Mouse (Mus musculus) urinary bladder, postnatal 4 days (tissue): ENCODE results near the gene Hacl1.

Source experiments
- DNase-seq, 2 experiments: peaks; one replicate each; pipeline ENCODE4 v3.0.0; 2021 to 2022; ENCODE audit warnings: low spot score in 2 of 2

Hacl1 gene

DNA sequence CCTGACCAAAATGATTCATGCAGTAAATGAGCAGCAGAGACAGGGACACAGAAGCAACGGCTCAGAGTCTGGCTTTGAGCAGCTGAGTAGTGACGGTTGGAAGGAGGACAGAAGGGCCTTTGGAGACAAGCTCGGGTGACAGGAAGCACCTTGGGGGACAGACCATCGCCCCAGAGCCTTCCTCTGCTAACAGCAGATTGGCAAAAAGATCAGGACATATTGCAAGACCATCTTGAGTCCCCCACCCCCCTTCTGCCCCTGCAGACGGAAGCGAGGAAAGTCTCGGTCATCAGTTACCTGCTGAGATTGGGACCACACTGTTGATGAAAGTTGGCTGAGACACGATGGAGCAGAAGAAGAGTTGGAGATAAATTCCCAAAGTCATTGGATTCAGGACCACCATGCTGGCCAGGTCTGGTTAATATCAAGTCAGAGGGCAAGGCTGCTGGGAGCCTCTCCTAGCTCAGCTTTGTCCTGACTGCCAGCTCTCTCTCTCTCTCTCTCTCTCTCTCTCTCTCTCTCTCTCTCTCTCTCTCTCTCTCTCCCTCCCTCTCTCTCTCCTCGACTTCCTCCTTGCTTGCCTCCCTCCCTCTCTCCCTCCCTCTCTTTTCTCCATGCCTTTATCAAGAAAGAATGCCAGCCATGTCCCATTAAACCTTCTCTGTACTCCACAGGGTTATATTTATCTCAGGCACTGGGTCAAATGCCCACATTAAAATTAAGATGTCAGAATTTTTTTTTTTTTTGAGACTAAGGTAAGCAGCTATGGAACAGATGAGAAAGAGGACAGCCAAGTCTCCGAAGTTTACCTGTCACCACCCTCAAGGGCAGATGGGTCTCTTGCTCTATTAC lies 64.0 kb downstream of the Hacl1 start:
- no peak for DNase-seq

DNA sequence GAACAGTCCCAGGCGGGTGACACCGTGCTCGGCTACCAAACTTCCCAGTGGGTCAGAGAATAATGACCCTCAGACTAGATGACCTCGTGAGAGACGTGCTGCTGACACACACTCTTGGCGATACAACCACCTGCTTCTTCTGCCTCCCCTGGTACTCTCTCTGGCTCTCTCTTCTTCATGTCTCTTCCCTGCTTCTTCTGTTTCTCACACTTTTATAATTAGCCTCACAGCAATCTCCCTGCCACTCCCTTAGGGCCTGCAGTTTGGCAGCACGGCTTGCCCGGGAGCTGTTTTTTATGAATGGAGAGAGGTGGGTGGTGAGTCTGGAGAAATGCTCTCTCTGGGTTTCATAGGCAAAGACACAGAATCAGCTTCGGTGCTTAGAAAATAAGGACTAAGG lies 65.2 kb downstream of the Hacl1 start:
- DNase-seq = no peak

DNA sequence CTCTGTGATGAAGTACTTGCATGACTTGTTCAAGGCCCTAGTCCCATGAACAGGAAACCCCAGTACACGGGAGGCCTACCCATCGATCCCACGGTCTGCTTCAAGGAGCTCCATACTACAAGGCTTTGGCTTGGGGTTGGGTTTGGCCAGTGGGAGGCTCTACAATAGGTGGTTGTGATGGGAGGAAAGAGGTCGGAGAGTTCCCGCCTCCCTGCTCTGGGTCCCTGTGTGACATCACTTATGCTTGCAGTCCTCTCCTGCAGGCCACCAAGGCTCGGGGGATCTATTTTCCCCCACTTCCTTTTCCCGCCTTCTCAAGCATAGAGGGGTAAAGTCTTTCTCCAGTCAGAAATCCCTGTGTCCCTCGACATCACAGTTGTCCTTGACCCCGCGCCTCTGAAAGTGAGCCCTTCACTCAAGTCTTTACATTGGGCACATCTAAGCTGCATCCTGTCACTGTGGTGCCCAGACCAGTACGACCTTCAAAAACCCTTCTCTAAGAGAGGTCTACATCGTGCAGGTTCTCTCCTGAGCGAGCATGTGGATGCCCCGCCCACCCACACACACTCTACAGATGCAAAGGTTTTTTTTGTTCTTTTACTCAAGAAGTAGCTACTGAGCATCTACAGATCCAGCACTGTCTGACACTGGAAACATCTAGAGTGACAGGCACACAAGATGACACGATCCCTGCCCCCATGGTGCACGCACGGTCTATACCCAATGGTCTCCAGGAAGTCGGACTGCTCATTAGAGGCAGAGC lies 66.0 kb downstream of the Hacl1 start:
- no peak for DNase-seq

DNA sequence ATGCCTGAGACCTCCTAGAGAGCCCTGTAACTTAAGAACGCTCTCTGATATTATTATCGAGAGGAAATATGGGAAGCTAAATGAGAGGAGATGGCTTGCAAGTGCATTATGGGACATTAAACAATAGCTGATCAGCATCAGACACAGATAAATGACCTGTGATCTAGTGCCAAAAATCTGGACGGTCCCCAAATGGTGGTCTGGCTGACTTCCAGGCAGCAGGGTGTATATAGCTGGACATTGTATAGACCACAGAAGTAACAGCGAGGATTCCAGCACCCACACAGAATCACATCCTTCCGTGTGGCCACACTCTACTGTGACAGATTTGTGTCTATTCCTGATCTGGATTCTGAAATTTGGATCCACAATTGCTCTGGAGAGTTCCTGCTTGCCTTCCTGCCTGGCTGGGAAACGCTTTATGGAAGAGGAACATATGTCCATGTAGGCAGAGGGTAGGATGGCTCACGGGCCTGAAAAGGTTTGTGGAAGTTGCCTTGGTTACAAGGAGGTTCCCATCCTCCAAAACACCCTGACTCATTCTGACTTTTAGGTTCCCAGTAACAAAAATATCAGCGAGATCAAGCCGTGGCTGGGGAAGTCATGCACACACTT lies 68.4 kb downstream of the Hacl1 start:
- DNase-seq = no peak

DNA sequence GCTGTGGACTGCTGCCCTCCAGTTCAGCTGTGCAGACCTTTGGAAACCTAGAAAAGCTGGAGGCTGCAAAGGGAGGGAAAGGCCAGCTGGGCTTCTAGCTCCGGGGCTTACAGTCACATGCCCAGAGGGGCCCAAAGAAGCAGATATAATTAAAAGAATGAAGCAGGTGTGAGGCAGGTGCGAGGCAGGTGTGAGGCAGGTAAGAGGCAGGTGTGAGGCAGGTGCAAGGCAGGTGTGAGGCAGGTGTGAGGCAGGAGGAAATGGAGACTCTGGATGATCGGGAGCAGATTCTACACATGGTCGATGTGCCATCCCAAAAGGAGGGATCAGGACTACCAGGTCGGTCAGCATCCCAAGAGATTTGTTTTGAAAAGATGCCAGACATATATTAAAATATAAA lies 69.7 kb downstream of the Hacl1 start:
- DNase-seq = no peak

DNA sequence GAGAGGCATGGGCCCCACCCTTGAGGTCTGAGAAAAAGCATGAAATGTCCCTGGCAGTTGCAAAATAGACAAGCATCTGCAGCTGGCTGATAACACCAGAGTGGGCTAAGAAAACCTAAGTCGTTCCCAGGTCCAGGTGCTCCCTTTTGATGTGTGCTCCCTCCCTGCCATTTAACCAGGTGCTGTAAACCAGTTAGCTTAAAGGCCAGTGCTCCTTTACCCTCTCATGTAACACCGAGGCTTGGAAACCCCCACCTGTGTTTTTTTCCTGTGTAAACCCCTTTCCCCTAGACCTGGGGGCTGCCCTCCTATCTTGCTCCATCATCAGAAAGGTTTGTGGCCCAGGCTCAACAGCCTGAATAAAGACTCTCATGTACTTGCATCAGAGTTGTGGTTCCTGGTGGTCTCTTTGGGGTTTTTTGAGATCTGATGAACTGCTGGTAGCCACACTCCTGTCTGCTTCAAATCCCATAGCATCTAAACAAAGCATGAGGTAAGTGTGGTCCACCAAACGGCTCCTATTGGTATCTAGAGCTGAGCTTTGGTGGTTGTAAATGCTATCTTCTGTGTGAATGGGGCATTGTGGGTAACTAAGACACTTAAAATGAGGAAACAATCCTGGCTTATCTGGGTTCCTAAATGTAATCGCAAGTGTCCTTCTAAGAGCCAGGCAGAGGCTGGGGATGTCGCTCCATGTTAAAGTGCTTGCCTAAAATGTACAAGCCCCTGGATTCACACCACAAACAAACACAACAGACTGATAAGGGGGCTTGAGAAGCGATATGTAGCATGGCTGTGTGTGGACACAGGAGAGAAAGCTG lies 70.7 kb downstream of the Hacl1 start:
- DNase-seq = no peak

DNA sequence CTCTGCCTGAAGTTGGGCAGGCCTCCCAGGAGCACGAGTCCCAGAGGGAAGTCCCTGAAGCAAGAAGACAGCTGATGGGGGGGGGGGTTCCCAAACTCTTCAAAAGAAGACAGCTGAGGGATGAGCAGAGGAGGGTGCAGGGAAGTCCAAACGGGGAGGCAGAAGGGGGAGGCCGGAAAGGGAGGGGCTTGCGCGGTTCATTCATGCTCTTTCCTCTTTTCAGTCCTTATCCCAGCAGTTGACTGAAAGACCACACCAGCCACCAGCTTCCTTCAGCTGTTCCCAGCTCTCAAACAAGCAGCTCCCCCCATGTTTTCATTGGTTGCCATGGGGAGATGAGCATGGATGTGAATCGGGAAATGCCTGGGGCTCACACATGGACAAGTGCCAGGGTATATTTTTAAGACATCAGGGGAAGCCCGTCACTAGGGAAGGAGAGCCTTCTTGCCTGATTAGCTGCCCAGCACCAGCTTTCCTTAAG lies 71.9 kb downstream of the Hacl1 start:
- no peak for DNase-seq

DNA sequence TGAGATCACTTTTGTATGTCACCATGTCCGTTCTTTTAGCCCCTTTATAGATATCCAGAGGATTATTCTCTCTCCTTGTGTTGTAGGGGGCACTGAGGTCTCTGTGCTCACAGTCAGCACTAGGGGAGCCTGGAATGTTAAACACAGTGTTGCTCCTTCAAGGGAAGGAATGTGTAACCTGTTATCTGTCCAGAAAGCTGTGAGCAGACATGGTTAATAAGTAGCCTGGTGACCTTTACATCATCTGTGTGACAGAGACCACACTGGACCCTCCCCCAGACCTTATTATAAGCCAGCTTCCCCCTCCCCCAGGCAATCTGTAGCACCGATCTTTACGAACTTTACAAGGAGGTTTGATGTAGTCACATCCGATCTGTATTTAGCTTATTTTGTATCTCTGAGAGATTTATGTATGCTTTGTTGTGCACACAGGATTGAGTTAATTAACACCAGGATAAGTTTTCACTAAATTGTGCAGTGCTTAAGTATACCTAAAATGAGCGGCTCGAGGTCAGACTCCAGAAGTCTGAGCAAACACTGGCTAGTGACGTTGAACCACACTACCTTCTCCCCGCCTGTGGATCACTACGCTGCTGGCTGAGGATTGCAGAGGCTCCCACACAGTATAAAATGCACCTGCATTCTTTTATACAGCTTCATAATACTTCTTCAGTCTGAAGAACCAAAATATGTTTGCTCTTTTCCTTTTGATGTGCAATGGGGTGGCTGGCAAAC lies 75.4 kb downstream of the Hacl1 start:
- DNase-seq = no peak

DNA sequence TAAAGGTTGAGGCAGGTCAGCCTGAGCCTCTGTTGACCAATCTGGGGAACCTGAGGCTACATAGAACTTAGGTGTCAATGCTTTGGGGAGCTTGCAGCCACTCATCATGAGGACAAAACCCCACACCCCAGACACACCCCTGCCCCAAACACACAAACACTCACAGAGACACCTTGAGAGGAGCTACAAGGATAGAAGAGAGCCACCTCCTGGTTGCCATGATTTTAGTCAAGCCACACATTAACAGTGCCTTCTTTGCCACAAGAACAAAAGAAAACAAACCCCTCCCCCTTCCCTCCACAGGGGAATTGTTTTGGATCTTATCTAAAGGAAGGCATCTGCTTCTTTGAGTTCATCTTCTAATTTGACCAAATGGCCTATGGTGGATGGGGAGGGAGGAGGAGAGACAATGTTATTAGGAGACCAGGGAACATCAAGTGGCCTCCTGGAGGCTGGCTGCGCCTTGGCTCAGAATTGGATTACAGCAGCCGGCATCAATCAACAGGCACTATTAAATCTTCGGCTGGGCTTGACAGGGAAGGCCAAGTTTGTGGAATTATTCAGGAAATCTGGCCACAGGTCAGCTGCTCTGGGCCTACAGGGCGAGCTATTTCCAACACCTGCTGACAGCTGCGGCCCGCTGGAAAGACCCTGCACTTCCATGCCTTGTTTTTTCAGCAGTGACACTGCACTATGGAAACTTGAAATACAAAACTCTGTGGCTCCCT lies 76.5 kb downstream of the Hacl1 start:
- peak in 1 of 2 experiments; percentile 52 for DNase-seq

DNA sequence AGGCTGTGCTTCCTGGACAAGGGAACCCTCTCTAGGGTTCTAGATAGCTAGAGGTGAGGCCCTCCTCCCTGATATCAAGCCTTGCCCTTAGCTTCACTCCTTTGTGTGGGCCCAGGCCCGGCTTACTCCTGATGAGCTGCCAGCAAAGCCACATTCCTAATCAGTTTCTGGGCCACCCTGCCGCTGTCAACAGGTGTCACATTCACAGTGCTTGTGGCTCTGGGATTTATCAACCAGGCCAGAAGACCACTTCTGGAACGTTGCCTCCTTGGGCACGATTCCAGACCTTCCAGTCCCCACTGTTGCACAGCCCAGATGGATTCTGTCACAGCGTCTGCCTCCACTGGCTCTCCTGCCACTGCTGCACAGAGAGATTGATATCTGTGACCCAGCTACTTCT lies 80.2 kb downstream of the Hacl1 start:
- no peak for DNase-seq

DNA sequence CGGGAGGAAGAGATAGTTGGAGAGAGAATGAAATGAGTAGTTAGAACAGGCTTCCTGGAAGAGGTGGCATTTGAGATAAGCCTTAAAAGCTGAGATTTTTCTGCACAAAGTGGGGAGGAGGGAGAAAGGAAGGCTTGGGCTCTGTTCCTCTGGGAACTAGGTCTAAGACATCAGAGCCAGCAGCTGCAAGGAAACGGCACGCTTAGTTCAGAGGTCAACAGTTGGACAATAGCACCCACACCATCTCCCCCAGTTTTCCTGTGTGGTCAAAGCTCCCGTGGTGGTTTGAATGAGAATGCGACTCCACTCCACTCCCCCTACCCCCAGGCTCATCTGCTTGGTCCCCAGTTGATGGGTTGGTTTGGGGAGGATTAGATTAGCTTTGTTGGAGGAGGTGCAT lies 81.9 kb downstream of the Hacl1 start:
- no peak for DNase-seq

DNA sequence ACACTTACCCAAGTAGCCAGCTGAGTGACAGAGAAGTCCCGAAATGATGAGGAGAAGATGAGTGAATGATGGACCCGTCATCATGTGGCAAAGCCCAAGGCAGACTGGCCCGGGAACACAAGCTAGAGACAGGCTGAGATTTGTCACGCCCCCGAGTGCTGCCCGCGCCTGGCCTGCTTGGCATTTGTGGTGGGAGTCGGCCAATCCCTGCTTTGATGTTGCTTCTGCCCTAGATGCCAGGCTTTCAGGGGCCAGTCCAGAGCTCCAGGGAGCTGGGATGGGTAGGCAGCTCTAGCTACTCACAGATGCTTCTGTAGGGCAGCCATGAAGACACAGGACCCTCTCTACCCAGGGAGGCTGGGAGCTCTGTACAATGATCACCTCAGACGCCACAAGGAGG lies 83.3 kb downstream of the Hacl1 start:
- DNase-seq = no peak

DNA sequence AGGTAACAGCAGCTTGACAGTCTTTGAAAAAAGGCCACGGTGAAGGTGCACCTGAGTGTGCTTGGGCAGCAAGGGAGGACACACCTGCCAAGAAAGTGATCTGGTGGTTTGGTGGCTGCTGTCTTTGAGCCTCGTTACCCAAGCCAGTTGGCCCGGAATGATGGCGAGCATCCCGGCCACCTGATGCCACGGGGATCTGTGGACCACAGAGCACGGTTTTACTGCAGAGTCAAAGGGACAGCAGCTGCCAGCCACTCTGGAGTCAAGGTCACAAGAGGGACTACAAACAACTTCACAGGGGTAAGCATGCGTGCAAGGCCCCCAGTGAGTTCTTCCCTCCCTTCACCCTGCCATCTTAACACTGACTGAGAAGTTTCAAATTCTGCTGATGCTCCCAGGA lies 83.8 kb downstream of the Hacl1 start:
- no peak for DNase-seq

DNA sequence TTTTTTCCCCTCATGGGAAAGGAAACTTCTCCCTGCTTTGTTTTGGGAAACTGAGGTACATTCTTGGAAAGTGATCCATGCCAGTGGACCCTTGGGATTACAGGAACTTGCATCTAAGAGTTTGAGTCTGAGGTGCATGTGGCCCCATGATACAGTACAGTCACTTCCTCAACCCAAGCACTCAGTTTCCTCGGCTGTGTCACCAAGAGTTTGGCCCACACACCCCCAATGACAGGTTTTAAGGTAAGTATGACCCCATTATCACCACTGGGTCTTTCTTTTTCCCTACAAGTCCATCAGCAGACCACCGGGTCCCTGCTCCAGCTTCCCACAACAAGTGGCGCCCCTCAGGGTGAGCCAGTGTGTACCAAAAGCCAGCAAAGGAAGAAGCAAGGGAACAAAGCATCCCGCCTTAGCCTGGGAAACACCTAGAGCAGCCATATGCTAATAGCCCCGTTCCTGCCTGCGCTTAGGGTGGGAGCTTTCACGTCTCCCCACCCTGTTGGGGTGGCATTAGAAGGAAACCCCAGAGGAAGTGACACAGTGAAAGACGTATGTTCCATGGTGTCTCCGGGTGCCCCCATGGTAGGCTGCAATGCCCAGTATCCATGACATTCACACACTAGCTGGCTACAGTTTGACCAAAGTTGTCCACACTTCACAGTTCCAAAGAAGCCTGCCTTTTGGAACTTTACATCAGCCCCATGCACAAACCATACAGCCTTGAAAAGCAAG lies 84.4 kb downstream of the Hacl1 start:
- no peak for DNase-seq

DNA sequence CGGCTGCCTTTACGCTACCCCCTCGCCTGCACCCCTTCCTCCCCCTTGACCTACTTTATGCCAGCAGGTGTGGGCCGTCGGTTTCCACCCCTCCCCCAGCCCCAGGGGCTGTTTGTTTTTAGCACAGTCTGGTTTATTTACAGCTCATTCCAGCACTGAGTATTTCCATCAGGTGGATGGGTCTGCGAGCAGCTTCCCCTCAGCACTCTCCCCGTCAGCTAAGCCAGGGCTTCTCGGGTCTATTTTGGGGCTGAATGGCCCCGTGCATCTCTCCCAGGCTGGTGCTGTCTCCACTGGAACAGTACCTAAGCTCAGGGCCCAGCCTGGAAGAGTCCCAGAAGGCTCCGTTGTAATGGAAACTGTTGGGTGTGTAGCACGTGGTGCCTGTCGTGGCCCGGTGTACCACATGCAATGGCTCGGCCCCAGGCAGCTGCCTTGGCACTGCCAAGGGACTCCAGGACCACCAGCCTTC lies 85.1 kb downstream of the Hacl1 start:
- DNase-seq = no peak

DNA sequence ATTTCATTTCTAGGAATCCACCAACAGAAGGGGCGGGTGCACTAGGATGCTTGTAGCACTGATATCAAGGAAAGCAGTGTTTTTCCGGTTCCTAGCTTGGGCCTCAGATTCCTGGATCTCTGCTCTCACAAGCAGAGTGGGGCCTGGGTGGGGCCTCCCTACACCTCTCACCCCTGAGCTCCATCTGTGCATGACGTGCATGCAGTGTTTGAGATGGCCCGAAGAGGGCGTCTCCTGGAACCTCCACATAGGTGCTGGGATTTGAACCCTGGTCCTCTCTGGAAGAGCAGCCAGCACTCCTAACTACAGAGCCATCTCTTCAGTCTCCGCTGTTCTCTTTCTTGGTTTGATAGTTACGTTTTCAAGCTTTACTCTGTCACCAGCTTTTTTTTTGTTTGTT lies 86.1 kb downstream of the Hacl1 start:
- no peak for DNase-seq
